Mouse (Mus musculus): ENCODE data around the gene Schip1.

- TF ChIP-seq POLR2A (IDR thresholded peaks at IDR 0.05; ENCODE audit: borderline replicate concordance, control insufficient read depth, low read depth, low read length) (no peak), CTCF (IDR thresholded peaks at IDR 0.05; ENCODE audit: control insufficient read depth, insufficient read depth, low read length) (no peak)
Measured at GRCm38 (mm10) chr3:68514717-68515116, 450.1 kb downstream of the Schip1 start.

All from bone marrow, adult 2 months (tissue).